Mouse (Mus musculus) embryonic facial prominence, embryonic 11.5 days (tissue): ENCODE results near the gene Sde2. TPM values are rescaled to one million over a fixed set of nuclear protein-coding genes. Genes with fewer than 3 reads are reported as not detected.

Source experiments
- ATAC-seq: fragments of 200-750 bp; cut with Nextera tagmentation; replicated peaks from 2 replicates; pipeline ENCODE4 v1.8.0; 2017; ENCODE audit warnings: low read depth; ENCODE audit not compliant: insufficient number of reproducible peaks, low FRiP score, low TSS enrichment
- DNase-seq: peaks from one replicate; pipeline ENCODE4 v3.0.0-alpha.2; 2015; ENCODE audit warnings: low spot score
- H3K27ac ChIP-seq: fragments of 300-500 bp; sonication (generic); replicated peaks from 2 replicates; pipeline ENCODE4 v1.5.1; 2014; ENCODE audit warnings: mild to moderate bottlenecking, low read depth, low read length, control low read depth
- H3K27me3 ChIP-seq: fragments of 300-500 bp; sonication (generic); 2 replicates; pipeline ENCODE4 v1.6.1; 2014; ENCODE audit warnings: mild to moderate bottlenecking, low read length, moderate library complexity, mixed read lengths; ENCODE audit not compliant: control insufficient read depth, insufficient read depth
- H3K36me3 ChIP-seq: fragments of 300-500 bp; sonication (generic); replicated peaks from 2 replicates; pipeline ENCODE4 v1.6.1; 2014; ENCODE audit warnings: low read depth, mild to moderate bottlenecking, low read length, moderate library complexity, mixed read lengths; ENCODE audit not compliant: control insufficient read depth, insufficient read depth
- H3K4me1 ChIP-seq: fragments of 300-500 bp; sonication (generic); 2 replicates; pipeline ENCODE4 v1.6.1; 2014; ENCODE audit warnings: low read length, mixed read lengths; ENCODE audit not compliant: control insufficient read depth, insufficient read depth
- H3K4me2 ChIP-seq: fragments of 300-500 bp; sonication (generic); 2 replicates; pipeline ENCODE4 v1.6.1; 2014; ENCODE audit warnings: low read depth, mild to moderate bottlenecking, control low read depth, low read length, moderate library complexity
- H3K4me3 ChIP-seq: fragments of 300-500 bp; sonication (generic); 2 replicates; pipeline ENCODE4 v1.5.1; 2014; ENCODE audit warnings: low read depth, low read length, control low read depth
- H3K9ac ChIP-seq: fragments of 300-500 bp; sonication (generic); replicated peaks from 2 replicates; pipeline ENCODE4 v1.6.1; 2014; ENCODE audit warnings: mild to moderate bottlenecking, control low read depth, low read length
- H3K9me3 ChIP-seq: fragments of 300-500 bp; sonication (generic); replicated peaks from 2 replicates; pipeline ENCODE4 v1.6.1; 2016; ENCODE audit warnings: mild to moderate bottlenecking, low read length, inconsistent platforms, mixed read lengths; ENCODE audit not compliant: control insufficient read depth
- WGBS: fragments of 180-500 bp; shearing (Covaris S2); extraction: QIAGEN DNeasy Blood & Tissue Kit; methylation state at CpG from one replicate; pipeline ENCODE4 v1.1.7; 2014; 5-methylcytosine and 5-hydroxymethylcytosine counted together
- polyA plus RNA-seq: library from polyadenylated mRNA; unstranded; fragments of >200 nt; fragmentation: Nextera tagmentation; extraction: Ambion mirVana; gene quantifications from 2 replicates; pipeline ENCODE4 v1.2.1, GENCODE M21; 2014

The Sde2 gene
- polyA plus RNA-seq, 1 experiment from 2014 or later: 38.2 TPM

DNA sequence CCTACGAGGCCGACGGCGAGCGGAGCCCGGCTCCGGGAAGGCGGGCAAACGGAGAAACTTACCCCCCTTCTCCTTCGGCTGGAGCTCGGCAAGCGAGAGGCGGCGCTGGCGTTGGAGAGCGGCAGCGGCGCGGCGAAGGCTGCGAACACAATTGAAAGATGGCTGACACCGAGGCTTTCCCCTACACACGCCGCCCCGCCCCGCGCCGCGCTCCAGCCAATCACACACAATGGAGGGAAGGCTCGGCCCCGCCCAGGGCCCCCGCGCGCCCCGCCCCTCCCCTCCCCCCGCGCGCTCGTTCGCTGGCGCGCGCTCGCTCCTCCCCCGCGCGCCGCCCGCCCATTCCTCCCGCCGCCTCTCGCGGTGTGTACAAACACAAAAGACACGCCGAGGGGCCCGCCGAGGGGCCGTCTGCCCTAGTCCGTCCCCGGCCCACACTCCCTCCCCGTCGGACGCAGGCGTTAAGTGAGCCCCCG is 37.5 kb upstream of the Sde2 start:
- ATAC-seq (peak; percentile 92), DNase-seq (peak; percentile 95)
- Histone ChIP-seq H3K27me3 (no peaks in the 10 kb centered on the region), H3K4me3 (peak overlapping the region; percentile 94), H3K27ac (peak overlapping the region; percentile 97), H3K4me2 (peak overlapping the region; percentile 68), H3K9ac (peak overlapping the region; percentile 99), H3K36me3 (peaks cover 6% of the 10 kb centered on the region; the same call in 1 of the 2 replicates), H3K4me1 (no peaks in the 10 kb centered on the region), H3K9me3 (no peaks in the 10 kb centered on the region)
- 1% methylated on average over 35 of the region's 65 CpGs for WGBS

DNA sequence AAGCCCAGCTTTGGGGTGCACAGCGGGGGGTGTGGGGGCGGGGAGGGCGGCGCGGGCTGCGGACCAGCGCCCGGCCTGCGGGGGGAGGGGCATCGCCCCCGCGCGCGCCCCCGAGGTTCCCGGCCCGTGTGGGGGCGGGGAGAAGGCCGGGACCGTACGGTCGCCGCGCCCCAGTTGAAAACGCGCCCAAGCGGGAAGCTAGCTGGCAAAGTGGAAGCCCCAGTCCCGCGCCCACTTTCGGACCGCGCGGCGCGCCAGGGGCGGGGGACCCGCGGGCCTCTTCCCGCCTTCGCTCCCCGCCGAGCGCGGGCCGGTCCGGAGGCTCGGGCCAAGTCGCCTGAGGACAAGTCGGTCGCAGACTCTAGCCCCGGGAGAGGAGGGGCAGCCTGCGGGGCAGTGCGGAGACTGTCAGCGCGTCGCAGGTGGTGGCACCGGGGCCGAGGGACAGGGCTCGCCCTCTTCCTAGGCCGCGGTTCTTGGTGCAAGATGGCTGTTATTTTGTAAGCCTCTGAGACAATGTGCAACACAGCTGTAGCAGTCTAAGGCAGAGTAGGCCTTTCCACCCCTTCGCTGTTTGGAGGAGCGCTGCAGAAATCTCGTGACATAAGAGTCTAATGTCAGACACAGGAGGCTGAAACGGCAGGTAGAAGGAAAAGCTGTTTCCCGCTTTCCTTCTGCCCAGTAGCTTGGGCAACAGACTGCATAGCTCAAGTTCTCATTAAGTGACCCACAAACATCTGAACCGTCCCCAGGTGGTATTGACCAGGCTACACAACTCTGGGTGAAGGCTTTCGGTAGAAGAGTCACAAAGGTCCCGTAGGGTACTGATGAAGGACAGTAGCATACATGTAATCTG is 36.8 kb upstream of the Sde2 start, which contains the start of gene H3f3a:
H3f3a (minus strand) TSS at position 59 of the 856 bp plus-strand sequence.
- peak; percentile 62 for ATAC-seq
- Histone ChIP-seq H3K27ac (peak within 1 kb of the TSS; percentile 97), H3K9ac (peak within 1 kb of the TSS; percentile 99), H3K27me3 (no peaks in the 10 kb centered on the region), H3K36me3 (peaks cover 2% of the 10 kb centered on the region; the same call in 1 of the 2 replicates), H3K4me1 (no peaks in the 10 kb centered on the region), H3K9me3 (no peaks in the 10 kb centered on the region), H3K4me2 (peak within 1 kb of the TSS; percentile 68), H3K4me3 (peak within 1 kb of the TSS; percentile 94)
- peak; percentile 68 for DNase-seq
- 2% methylated on average over 64 of the region's 69 CpGs for WGBS

DNA sequence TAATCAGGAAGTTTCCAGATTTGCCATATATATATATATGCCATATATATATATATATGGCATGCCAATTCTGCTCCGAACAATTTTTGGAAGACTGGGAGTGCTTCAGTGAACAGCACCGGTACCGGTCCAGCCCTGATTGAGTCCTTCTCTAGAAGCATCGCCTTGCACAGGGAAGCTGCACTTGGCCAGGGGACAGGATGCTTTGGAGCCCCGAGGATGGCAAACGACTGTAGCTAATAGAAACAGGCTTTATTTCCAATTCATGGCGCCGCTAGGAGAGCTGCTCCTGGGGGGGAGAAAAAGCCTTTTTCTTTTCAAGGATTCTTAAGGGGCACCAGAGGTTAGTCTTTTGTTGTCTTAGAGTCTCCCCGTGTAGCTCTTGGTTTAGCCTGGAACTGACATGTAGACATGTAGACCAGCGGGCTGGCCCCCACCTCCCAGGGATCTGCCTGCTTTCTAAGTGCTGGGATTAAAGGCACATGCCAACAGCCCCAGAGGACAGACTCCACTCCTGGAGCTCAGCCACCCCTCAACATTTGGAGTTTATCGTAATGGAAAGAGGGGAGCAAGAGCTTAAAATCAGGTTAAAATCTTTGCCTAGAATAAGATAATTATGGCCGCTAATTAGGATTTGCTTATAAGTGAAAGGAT is 35.4 kb upstream of the Sde2 start:
- no peaks in the 10 kb centered on the region for H3K36me3 ChIP-seq
- 0 out of 2 replicates have a peak overlapping the region, but pooled peaks have one; percentile 5 for H3K4me2 ChIP-seq
- no peak for ATAC-seq
- no peak overlapping the region for H3K4me3 ChIP-seq
- no peak overlapping the region for H3K27ac ChIP-seq
- no peaks in the 10 kb centered on the region for H3K9me3 ChIP-seq
- peak; percentile 29 for DNase-seq
- WGBS: 45% methylated on average over 12 of the region's 12 CpGs
- H3K4me1 ChIP-seq: no peaks in the 10 kb centered on the region
- H3K27me3 ChIP-seq: no peaks in the 10 kb centered on the region
- H3K9ac ChIP-seq: no peak overlapping the region

DNA sequence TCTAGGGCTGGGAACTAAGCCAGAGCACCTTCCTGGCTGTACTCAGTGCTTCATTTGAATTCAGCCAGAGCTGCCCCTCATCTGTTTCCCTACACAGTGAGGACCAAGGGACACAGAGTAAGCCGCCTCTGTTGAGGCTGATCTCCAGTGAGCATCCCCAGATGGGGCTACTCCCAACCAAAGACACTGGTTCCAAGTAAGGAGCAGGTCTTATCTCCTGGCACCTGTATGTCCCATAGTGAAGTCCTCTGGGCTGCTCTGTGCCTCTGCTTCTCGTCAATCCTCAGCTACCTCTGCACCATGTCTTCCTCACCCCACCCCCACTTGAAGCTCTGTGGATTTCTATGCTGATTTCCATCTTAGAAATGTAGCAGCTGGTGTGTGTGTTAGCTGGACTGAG is 32.9 kb upstream of the Sde2 start:
- Histone ChIP-seq H3K27me3 (no peaks in the 10 kb centered on the region), H3K4me3 (no peak overlapping the region), H3K9me3 (no peaks in the 10 kb centered on the region), H3K4me1 (no peaks in the 10 kb centered on the region), H3K4me2 (no peak overlapping the region), H3K36me3 (no peaks in the 10 kb centered on the region), H3K9ac (no peak overlapping the region), H3K27ac (no peak overlapping the region)
- WGBS: 81% methylated on average over 2 of the region's 2 CpGs
- no peak for ATAC-seq
- no peak for DNase-seq

DNA sequence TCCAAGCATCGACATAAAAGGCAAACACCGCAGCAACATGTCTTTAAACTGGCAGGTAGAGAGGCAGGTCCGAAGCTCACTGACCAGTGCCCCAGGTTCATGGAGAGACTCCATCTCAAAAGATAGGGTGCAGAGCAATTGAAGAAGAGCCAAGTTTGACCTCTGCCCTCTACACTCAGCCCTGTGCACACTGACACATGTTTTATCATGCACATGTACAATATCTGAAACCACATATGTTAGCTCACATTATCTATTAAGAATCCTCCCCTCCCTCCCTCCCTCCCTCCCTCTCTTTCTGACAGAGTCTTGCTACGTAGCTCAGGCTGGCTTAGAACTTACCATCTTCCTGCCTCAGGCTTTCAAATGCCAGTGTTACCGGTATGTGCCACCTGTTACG is 29.8 kb upstream of the Sde2 start:
- H3K9me3 ChIP-seq: no peaks in the 10 kb centered on the region
- ATAC-seq (no peak), DNase-seq (no peak)
- H3K36me3 ChIP-seq: no peaks in the 10 kb centered on the region
- no peaks in the 10 kb centered on the region for H3K27me3 ChIP-seq
- WGBS: 81% methylated on average over 6 of the region's 6 CpGs
- H3K27ac ChIP-seq: no peak overlapping the region
- H3K4me3 ChIP-seq: no peak overlapping the region
- no peaks in the 10 kb centered on the region for H3K4me1 ChIP-seq
- H3K4me2 ChIP-seq: no peak overlapping the region
- no peak overlapping the region for H3K9ac ChIP-seq

DNA sequence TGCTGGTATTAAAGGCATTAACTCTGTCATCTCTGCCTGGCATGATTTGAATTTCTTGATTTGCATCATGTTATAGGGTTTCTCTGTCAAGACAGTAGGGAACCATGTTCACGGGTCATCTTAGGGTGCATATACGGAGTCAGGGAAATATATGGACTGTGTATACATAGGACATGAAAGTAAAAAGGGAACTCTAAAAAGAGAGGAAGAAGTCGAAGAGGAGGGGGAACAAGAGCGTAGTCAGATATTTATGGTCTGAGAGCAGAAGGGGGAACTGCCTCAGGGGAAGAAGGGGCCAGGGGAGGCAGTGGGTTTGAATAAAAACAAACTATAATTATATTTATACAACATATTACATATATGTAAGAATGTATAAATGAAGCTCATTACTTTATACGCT is 28.7 kb upstream of the Sde2 start:
- Histone ChIP-seq H3K9ac (no peak overlapping the region), H3K4me2 (no peak overlapping the region), H3K9me3 (no peaks in the 10 kb centered on the region), H3K27ac (no peak overlapping the region), H3K4me1 (no peaks in the 10 kb centered on the region), H3K4me3 (no peak overlapping the region), H3K36me3 (no peaks in the 10 kb centered on the region), H3K27me3 (no peaks in the 10 kb centered on the region)
- no peak for ATAC-seq
- DNase-seq: no peak
- 92% methylated on average over 5 of the region's 5 CpGs for WGBS

DNA sequence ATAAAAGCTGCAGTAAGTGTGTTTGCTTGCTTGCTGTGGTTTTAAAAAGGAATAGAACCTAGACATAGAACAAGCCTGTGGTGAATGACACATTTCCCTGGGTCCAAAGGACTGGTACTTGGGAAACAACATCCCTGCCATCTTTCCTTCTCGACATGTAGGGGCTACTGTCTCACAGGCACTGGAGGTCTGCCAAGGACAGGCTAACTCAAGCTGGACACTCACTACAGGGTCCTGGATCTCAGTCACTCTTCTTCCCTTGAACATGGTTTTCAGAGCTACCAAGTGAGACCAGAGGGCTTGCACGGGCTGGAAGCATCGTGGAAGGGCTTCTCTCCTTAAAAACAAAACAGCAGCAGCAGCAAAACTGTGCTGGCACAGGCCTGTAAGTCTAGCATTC is 27.2 kb upstream of the Sde2 start:
- Histone ChIP-seq H3K4me2 (no peak overlapping the region), H3K4me1 (no peaks in the 10 kb centered on the region), H3K9me3 (no peaks in the 10 kb centered on the region), H3K36me3 (no peaks in the 10 kb centered on the region), H3K27ac (no peak overlapping the region), H3K9ac (no peak overlapping the region), H3K4me3 (no peak overlapping the region), H3K27me3 (no peaks in the 10 kb centered on the region)
- DNase-seq: no peak
- 84% methylated on average over 3 of the region's 3 CpGs for WGBS
- ATAC-seq: no peak

DNA sequence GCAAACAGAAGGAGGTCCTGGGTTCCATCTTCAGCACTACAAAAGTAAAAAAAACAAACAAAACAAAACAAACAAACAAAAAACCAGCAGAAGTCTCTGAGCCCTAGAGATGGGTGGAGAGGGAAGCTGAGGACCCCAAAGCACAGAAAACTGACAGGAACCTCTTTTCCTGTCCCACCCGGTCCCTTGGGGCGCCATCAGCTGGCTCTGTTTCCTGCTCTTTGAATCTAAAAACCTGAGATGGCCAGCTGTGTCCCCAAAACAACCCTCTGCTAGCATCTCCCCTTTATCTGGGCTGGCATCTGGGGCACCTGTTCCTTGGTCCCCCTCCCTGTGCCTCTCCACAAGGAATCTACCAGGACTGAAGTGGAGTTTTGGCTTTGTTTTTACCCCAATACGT is 26.2 kb upstream of the Sde2 start:
- Histone ChIP-seq H3K4me1 (no peaks in the 10 kb centered on the region), H3K36me3 (no peaks in the 10 kb centered on the region), H3K27me3 (no peaks in the 10 kb centered on the region), H3K9ac (no peak overlapping the region), H3K27ac (no peak overlapping the region), H3K4me2 (no peak overlapping the region), H3K4me3 (no peak overlapping the region), H3K9me3 (no peaks in the 10 kb centered on the region)
- DNase-seq (no peak), ATAC-seq (no peak)
- 67% methylated on average over 3 of the region's 3 CpGs for WGBS
